Mouse (Mus musculus) cortical plate, adult 2 months (tissue): ENCODE results near the gene Ddx27. TPM values are rescaled to one million over a fixed set of nuclear protein-coding genes. Genes with fewer than 3 reads are reported as not detected.

ENCODE experiments used
- H3K27ac ChIP-seq: fragments of 200-500 bp; 2 replicates; pipeline ENCODE4 v1.5.1; 2012; ENCODE audit warnings: low read length, control low read depth, inconsistent platforms; ENCODE audit not compliant: insufficient read depth
- H3K4me1 ChIP-seq: fragments of 200-500 bp; 2 replicates; pipeline ENCODE4 v1.6.1; 2011; ENCODE audit warnings: low read length; ENCODE audit not compliant: control insufficient read depth, insufficient read depth
- H3K4me3 ChIP-seq: fragments of 200-500 bp; 2 replicates; pipeline ENCODE4 v1.5.1; 2011; ENCODE audit warnings: mild to moderate bottlenecking, low read length, control low read depth; ENCODE audit not compliant: insufficient read depth
- CTCF ChIP-seq: fragments of 200-500 bp; IDR thresholded peaks from 2 replicates; pipeline ENCODE4 v1.5.1; 2011; ENCODE audit warnings: mild to moderate bottlenecking, control low read depth, low read length; ENCODE audit not compliant: insufficient read depth; ENCODE audit errors: extremely low read depth
- POLR2A ChIP-seq: fragments of 200-500 bp; IDR thresholded peaks from 2 replicates; pipeline ENCODE4 v1.6.1; 2011; ENCODE audit warnings: mild to moderate bottlenecking, low read length, control low read depth; ENCODE audit not compliant: insufficient read depth; ENCODE audit errors: extremely low read depth
- polyA plus RNA-seq: library from polyadenylated mRNA; depleted of rRNA; stranded (reverse); fragments of >200 nt; gene quantifications from 2 replicates; pipeline ENCODE4 v1.2.3, GENCODE M21; 2012

Ddx27 gene
- polyA plus RNA-seq, 1 experiment, result 35.6 TPM

GRCm38 (mm10) chr2:167059960-167060359 lies 45.0 kb downstream of the Ddx27 start:
- TF ChIP-seq POLR2A (no peak), CTCF (no peak)
- Histone ChIP-seq H3K4me3 (peak overlapping the region; percentile 21; the same call in 1 of the 2 replicates), H3K4me1 (peaks cover 9% of the 10 kb centered on the region), H3K27ac (no peak overlapping the region)

GRCm38 (mm10) chr2:167060360-167060759 lies 45.4 kb downstream of the Ddx27 start:
- TF ChIP-seq POLR2A (no peak), CTCF (no peak)
- Histone ChIP-seq H3K27ac (no peak overlapping the region), H3K4me1 (peaks cover 9% of the 10 kb centered on the region), H3K4me3 (peak overlapping the region; percentile 21)

- TF ChIP-seq CTCF (no peak), POLR2A (no peak)
- peak overlapping the region; percentile 89 for H3K4me3 ChIP-seq
- no peak overlapping the region for H3K27ac ChIP-seq
- H3K4me1 ChIP-seq, result peaks cover 7% of the 10 kb centered on the region
Observed at GRCm38 (mm10) chr2:167060761-167061160, 45.8 kb downstream of the Ddx27 start.

GRCm38 (mm10) chr2:167061381-167062034 lies 46.5 kb downstream of the Ddx27 start:
- Histone ChIP-seq H3K27ac (peak overlapping the region; percentile 73), H3K4me3 (peak overlapping the region; percentile 89)

GRCm38 (mm10) chr2:167062497-167062911 lies 47.5 kb downstream of the Ddx27 start:
- H3K27ac ChIP-seq, result peak overlapping the region; percentile 97
- TF ChIP-seq CTCF, result no peak
- peak; percentile 25; the same call in 1 of the 2 replicates for TF ChIP-seq POLR2A
- peaks cover 7% of the 10 kb centered on the region for H3K4me1 ChIP-seq
- H3K4me3 ChIP-seq, result peak overlapping the region; percentile 89

More at GRCm38 (mm10) chr2:167061381-167062034, 46.5 kb downstream of the Ddx27 start:
- peaks cover 7% of the 10 kb centered on the region for H3K4me1 ChIP-seq
- TF ChIP-seq CTCF (no peak), POLR2A (0 out of 2 replicates have a peak, but pooled peaks have one; percentile 28)

GRCm38 (mm10) chr2:167062965-167063880 lies 48.2 kb downstream of the Ddx27 start, which contains the start of gene Znfx1:
Gene Znfx1 (minus strand): TSS chr2:167063015.
- peak within 1 kb of the TSS; percentile 89 for H3K4me3 ChIP-seq
- H3K4me1 ChIP-seq, result peaks cover 7% of the 10 kb centered on the region
- TF ChIP-seq POLR2A (peak; percentile 100), CTCF (no peak)
- peak within 1 kb of the TSS; percentile 97 for H3K27ac ChIP-seq

- peak overlapping the region; percentile 89; the same call in 1 of the 2 replicates for H3K4me3 ChIP-seq
Observed at GRCm38 (mm10) chr2:167063906-167064496, 49.0 kb downstream of the Ddx27 start.

GRCm38 (mm10) chr2:167064601-167065295 lies 49.8 kb downstream of the Ddx27 start:
- no peak for TF ChIP-seq CTCF
- Histone ChIP-seq H3K27ac (no peak overlapping the region), H3K4me1 (peaks cover 7% of the 10 kb centered on the region), H3K4me3 (peak overlapping the region; percentile 27)

More at GRCm38 (mm10) chr2:167063906-167064496, 49.0 kb downstream of the Ddx27 start:
- Histone ChIP-seq H3K4me1 (peaks cover 7% of the 10 kb centered on the region), H3K27ac (no peak overlapping the region)
- TF ChIP-seq CTCF, result no peak
- no peak for TF ChIP-seq POLR2A

- H3K4me3 ChIP-seq, result no peak overlapping the region
- H3K4me1 ChIP-seq, result peaks cover 6% of the 10 kb centered on the region
- TF ChIP-seq POLR2A, result no peak
- TF ChIP-seq CTCF, result no peak
- H3K27ac ChIP-seq, result no peak overlapping the region
Observed at GRCm38 (mm10) chr2:167066031-167066430, 51.0 kb downstream of the Ddx27 start.
